Mouse (Mus musculus) frontal cortex, postnatal 10 days (tissue): ENCODE measurements around the gene Zbtb12.
"Not testable (repeated sequence)": the region's sequence is repeated elsewhere in the genome, so short reads cannot be mapped to it uniquely, and the experiment has no call there.

Experiments
- DNase-seq, 2 experiments: peaks; one replicate each; pipeline ENCODE4 v3.0.0; 2022; ENCODE audit warnings: low spot score in 2 of 2, mixed read lengths in 1 of 2

Gene Zbtb12

GRCm38 (mm10) chr17:34901948-34902347 is 22.7 kb downstream of the Zbtb12 start:
- not testable (repeated sequence) for DNase-seq

- DNase-seq: no peak
These were observed 23.6 kb downstream of the Zbtb12 start for GRCm38 (mm10) chr17:34902895-34903294.

- DNase-seq: no peak
These were observed 31.7 kb downstream of the Zbtb12 start for GRCm38 (mm10) chr17:34910982-34911381.

GRCm38 (mm10) chr17:34911945-34912351 is 32.7 kb downstream of the Zbtb12 start:
- peak in 1 of 2 experiments; percentile 49 for DNase-seq

- DNase-seq: no peak
These were observed 34.8 kb downstream of the Zbtb12 start, which contains the start of gene Slc44a4 for GRCm38 (mm10) chr17:34913930-34914665. TSS of gene Slc44a4 (plus strand) at chr17:34914466.

GRCm38 (mm10) chr17:34915410-34915831 is 36.1 kb downstream of the Zbtb12 start:
- no peak for DNase-seq

GRCm38 (mm10) chr17:34916316-34916715 is 37.0 kb downstream of the Zbtb12 start:
- no peak for DNase-seq

GRCm38 (mm10) chr17:34917188-34917587 is 37.9 kb downstream of the Zbtb12 start:
- DNase-seq: no peak

GRCm38 (mm10) chr17:34922939-34923338 is 43.7 kb downstream of the Zbtb12 start:
- DNase-seq: no peak

GRCm38 (mm10) chr17:34924258-34924657 is 45.0 kb downstream of the Zbtb12 start:
- no peak for DNase-seq

GRCm38 (mm10) chr17:34927306-34928019 is 48.2 kb downstream of the Zbtb12 start:
- DNase-seq: no peak

- no peak for DNase-seq
These were observed 49.6 kb downstream of the Zbtb12 start for GRCm38 (mm10) chr17:34928841-34929240.

- peak; percentile 98 for DNase-seq
These were observed 51.9 kb downstream of the Zbtb12 start, which contains the start of gene Neu1 for GRCm38 (mm10) chr17:34931061-34931734. TSS of gene Neu1 (plus strand) at chr17:34931253.

- no peak for DNase-seq
These were observed 52.4 kb downstream of the Zbtb12 start for GRCm38 (mm10) chr17:34931735-34932098.

GRCm38 (mm10) chr17:34932287-34932686 is 53.0 kb downstream of the Zbtb12 start:
- DNase-seq: no peak

GRCm38 (mm10) chr17:34934031-34934430 is 54.7 kb downstream of the Zbtb12 start:
- DNase-seq: no peak

GRCm38 (mm10) chr17:34934830-34935229 is 55.5 kb downstream of the Zbtb12 start:
- no peak for DNase-seq

- no peak for DNase-seq
These were observed 58.8 kb downstream of the Zbtb12 start for GRCm38 (mm10) chr17:34937960-34938505.

- DNase-seq: no peak
These were observed 62.2 kb downstream of the Zbtb12 start for GRCm38 (mm10) chr17:34941344-34942041.

GRCm38 (mm10) chr17:34943128-34943815 is 64.0 kb downstream of the Zbtb12 start:
- DNase-seq: no peak

GRCm38 (mm10) chr17:34944362-34944761 is 65.1 kb downstream of the Zbtb12 start:
- no peak for DNase-seq
